Mouse (Mus musculus) testis, adult 2 months (tissue): ENCODE measurements around the gene Krt4.

ENCODE experiments used
- CTCF ChIP-seq: fragments of 200-500 bp; IDR thresholded peaks from 2 replicates; pipeline ENCODE4 v1.5.1; 2012; ENCODE audit warnings: low read depth, mild to moderate bottlenecking, inconsistent platforms, low read length, moderate library complexity; ENCODE audit not compliant: control insufficient read depth, insufficient read depth, insufficient replicate concordance
- POLR2A ChIP-seq: fragments of 200-500 bp; IDR thresholded peaks from 2 replicates; pipeline ENCODE4 v1.6.1; 2012; ENCODE audit warnings: low read depth, mild to moderate bottlenecking, inconsistent platforms, low read length, moderate library complexity; ENCODE audit not compliant: control insufficient read depth

- TF ChIP-seq CTCF: no peak
- TF ChIP-seq POLR2A: no peak
Measured at GRCm38 (mm10) chr15:101878041-101878440, 46.5 kb downstream of the Krt4 start.
